Mouse (Mus musculus) forebrain, embryonic 11.5 days (tissue): ENCODE measurements around the gene Mrpl47. TPM values are rescaled to one million over a fixed set of nuclear protein-coding genes. Genes with fewer than 3 reads are reported as not detected.

ENCODE experiments used
- ATAC-seq: fragments of 200-750 bp; cut with Nextera tagmentation; replicated peaks from 2 replicates; pipeline ENCODE4 v1.8.0; 2017; ENCODE audit warnings: moderate TSS enrichment; ENCODE audit not compliant: low FRiP score
- DNase-seq: peaks from one replicate; pipeline ENCODE4 v3.0.0-alpha.2; 2017; ENCODE audit warnings: low spot score
- H3K27ac ChIP-seq: fragments of 300-500 bp; sonication (generic); 2 replicates; pipeline ENCODE4 v1.5.1; 2014; ENCODE audit warnings: low read depth, low read length
- H3K27me3 ChIP-seq: fragments of 300-500 bp; sonication (generic); 2 replicates; pipeline ENCODE4 v1.6.1; 2014; ENCODE audit warnings: mild to moderate bottlenecking, low read length, mixed read lengths; ENCODE audit not compliant: control insufficient read depth, insufficient read depth
- H3K36me3 ChIP-seq: fragments of 300-500 bp; sonication (generic); 2 replicates; pipeline ENCODE4 v1.6.1; 2014; ENCODE audit warnings: mild to moderate bottlenecking, low read length, moderate library complexity, mixed read lengths; ENCODE audit not compliant: control insufficient read depth, insufficient read depth
- H3K4me1 ChIP-seq: fragments of 300-500 bp; sonication (generic); replicated peaks from 2 replicates; pipeline ENCODE4 v1.6.1; 2014; ENCODE audit warnings: low read length, mixed read lengths; ENCODE audit not compliant: control insufficient read depth, insufficient read depth
- H3K4me2 ChIP-seq: fragments of 300-500 bp; sonication (generic); 2 replicates; pipeline ENCODE4 v1.6.1; 2014; ENCODE audit warnings: low read depth, mild to moderate bottlenecking, low read length, moderate library complexity, mixed read lengths; ENCODE audit not compliant: severe bottlenecking
- H3K4me3 ChIP-seq: fragments of 300-500 bp; sonication (generic); 2 replicates; pipeline ENCODE4 v1.5.1; 2014; ENCODE audit warnings: low read depth, low read length
- H3K9ac ChIP-seq: fragments of 300-500 bp; sonication (generic); 2 replicates; pipeline ENCODE4 v1.6.1; 2014; ENCODE audit warnings: low read length
- H3K9me3 ChIP-seq: fragments of 300-500 bp; sonication (generic); 2 replicates; pipeline ENCODE4 v1.6.1; 2016; ENCODE audit warnings: low read length, mixed read lengths; ENCODE audit not compliant: control insufficient read depth
- WGBS: fragments of 180-500 bp; shearing (Covaris S2); extraction: QIAGEN DNeasy Blood & Tissue Kit; methylation state at CpG from one replicate; pipeline ENCODE4 v1.1.7; 2014; 5-methylcytosine and 5-hydroxymethylcytosine counted together
- polyA plus RNA-seq: library from polyadenylated mRNA; unstranded; fragments of >200 nt; fragmentation: Nextera tagmentation; extraction: Ambion mirVana; gene quantifications from 2 replicates; pipeline ENCODE4 v1.2.1, GENCODE M21; 2014

Mrpl47 gene
- 40.4 and 43.7 TPM in 2 replicates for polyA plus RNA-seq

DNA sequence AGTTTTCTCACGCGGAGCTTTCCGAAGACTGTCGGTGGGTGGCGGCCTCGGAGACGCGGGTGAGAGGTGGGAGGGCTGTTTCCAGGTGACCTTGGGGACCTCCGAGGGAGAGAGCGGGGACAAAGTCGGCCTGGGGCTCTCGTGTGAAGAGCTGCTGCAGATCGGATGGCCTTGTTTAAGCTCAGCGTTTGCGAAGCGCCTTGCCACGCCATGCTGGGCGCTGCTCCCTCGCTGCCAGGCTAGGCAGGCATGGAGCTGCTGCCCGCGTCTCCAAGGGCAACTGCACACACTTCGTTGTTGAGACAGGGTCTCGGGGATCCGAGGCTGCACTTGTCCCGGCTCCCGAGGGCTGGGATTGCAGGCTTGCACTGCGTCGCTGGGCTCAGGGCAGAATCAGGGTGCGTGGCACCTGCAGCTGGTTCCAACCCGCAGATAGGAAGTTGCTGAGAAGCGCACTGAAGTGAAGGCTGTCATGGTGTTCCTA is at the start of gene Mrpl47:
Gene Mrpl47 (minus strand): TSS at position 434 of the 484 bp plus-strand sequence.
- no peaks in the 10 kb centered on the region for H3K36me3 ChIP-seq
- 0 out of 2 replicates have a peak within 1 kb of the TSS, but pooled peaks have one; percentile 37 for H3K27ac ChIP-seq
- peaks cover 3% of the 10 kb centered on the region; the same call in 1 of the 2 replicates for H3K4me1 ChIP-seq
- DNase-seq (no peak), ATAC-seq (peak; percentile 67)
- H3K27me3 ChIP-seq = no peaks in the 10 kb centered on the region
- H3K4me2 ChIP-seq = peak within 1 kb of the TSS; percentile 68
- H3K9ac ChIP-seq = peak within 1 kb of the TSS; percentile 88
- WGBS = 1% methylated on average over 31 of the region's 31 CpGs
- H3K9me3 ChIP-seq = no peaks in the 10 kb centered on the region
- peak within 1 kb of the TSS; percentile 84 for H3K4me3 ChIP-seq

DNA sequence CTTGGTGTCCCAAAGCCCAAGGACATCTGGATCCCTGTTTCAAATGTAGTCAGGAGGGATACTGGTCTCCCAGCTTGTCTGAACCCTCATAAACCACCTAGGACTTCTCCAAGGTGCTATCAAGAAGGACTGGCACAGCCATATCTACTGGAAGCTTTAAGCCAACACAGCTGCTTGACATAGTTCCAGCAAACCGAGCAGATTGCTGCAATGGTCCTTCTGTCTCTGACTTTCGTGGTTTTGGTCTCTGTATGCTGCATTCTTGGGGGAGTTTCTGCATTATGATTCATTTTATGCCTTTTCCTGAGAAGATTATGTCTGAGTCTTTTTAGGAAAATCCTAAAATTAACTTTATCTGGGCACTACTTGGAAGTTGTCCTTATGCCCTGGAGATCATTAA is 33.4 kb upstream of the Mrpl47 start:
- H3K36me3 ChIP-seq = no peaks in the 10 kb centered on the region
- H3K4me1 ChIP-seq = no peaks in the 10 kb centered on the region
- H3K9ac ChIP-seq = no peak overlapping the region
- ATAC-seq = no peak
- H3K27me3 ChIP-seq = no peaks in the 10 kb centered on the region
- no peak overlapping the region for H3K4me2 ChIP-seq
- H3K9me3 ChIP-seq = no peaks in the 10 kb centered on the region
- H3K4me3 ChIP-seq = no peak overlapping the region
- WGBS = 82% methylated on average over 2 of the region's 2 CpGs
- no peak overlapping the region for H3K27ac ChIP-seq
- no peak for DNase-seq

DNA sequence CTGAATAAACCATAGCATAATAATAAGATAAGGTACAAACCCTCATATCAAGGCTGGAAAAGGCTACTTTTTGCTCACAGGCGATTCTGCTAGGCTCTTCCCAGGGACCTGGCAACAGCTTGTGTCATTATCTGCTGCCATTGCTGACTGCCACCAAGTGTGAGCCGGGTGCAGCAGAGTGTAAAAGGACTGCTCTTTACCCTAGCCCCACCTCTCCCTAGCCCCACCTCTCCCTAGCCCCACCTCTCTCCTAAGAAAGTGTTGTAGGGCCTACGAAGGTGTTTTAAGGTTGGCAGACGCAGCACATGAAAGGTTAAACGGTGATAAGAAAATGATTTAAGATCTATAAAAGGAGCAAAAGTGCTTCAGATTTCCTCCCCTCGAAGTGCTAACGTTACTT is 26.5 kb upstream of the Mrpl47 start:
- Histone ChIP-seq H3K4me3 (no peak overlapping the region), H3K4me1 (no peaks in the 10 kb centered on the region), H3K27ac (no peak overlapping the region), H3K9me3 (no peaks in the 10 kb centered on the region), H3K27me3 (no peaks in the 10 kb centered on the region), H3K36me3 (no peaks in the 10 kb centered on the region), H3K9ac (no peak overlapping the region), H3K4me2 (no peak overlapping the region)
- DNase-seq (no peak), ATAC-seq (no peak)
- 54% methylated on average over 7 of the region's 7 CpGs for WGBS

DNA sequence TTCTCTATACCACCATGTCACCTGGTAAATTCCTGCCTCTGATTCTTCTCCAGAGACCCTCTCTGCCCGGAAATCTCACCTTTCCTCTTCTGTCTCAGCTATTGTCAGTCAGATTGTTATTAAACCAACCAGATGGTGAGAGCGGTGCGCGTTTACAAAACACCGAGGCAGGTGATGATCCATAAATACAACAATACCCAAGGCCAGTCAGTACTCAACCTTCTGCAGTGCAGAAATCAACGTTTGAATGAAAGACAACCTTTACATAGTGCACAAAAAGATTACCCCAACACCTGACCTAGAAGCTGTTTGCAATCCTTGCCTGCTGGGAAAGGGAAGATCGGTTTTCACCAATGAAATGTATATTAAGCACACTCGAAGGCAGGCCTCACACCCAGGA is 25.6 kb upstream of the Mrpl47 start:
- DNase-seq = no peak
- 65% methylated on average over 8 of the region's 8 CpGs for WGBS
- H3K27me3 ChIP-seq = no peaks in the 10 kb centered on the region

DNA sequence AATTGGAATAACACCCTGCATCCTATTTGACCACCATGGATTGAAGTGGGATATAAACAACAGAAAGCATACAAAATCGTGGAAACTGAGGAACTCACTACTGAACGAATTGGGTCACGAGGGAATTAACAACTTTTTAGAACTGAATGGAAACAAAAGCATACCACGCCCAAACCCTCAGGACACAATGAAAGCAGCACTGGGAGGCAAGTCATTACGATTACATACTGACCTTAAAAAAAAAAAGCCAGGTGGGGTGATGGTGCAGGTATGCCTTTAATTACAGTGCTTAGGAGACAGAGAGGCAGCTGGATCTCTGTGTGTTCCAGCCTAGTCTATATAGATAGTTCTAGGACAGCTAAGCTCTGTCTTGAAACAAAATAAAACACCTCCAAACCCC is 21.8 kb upstream of the Mrpl47 start:
- no peaks in the 10 kb centered on the region for H3K4me1 ChIP-seq
- ATAC-seq (no peak), DNase-seq (no peak)
- H3K27ac ChIP-seq = no peak overlapping the region
- no peaks in the 10 kb centered on the region for H3K36me3 ChIP-seq
- no peak overlapping the region for H3K9ac ChIP-seq
- no peak overlapping the region for H3K4me2 ChIP-seq
- H3K27me3 ChIP-seq = no peaks in the 10 kb centered on the region
- H3K9me3 ChIP-seq = no peaks in the 10 kb centered on the region
- H3K4me3 ChIP-seq = no peak overlapping the region
- WGBS = 67% methylated on average over 5 of the region's 5 CpGs

More for the DNA sequence above, 25.6 kb upstream of the Mrpl47 start:
- H3K4me1 ChIP-seq = no peaks in the 10 kb centered on the region
- no peaks in the 10 kb centered on the region for H3K9me3 ChIP-seq
- no peak overlapping the region for H3K27ac ChIP-seq
- no peak overlapping the region for H3K9ac ChIP-seq
- no peaks in the 10 kb centered on the region for H3K36me3 ChIP-seq
- no peak for ATAC-seq
- no peak overlapping the region for H3K4me3 ChIP-seq
- no peak overlapping the region for H3K4me2 ChIP-seq

DNA sequence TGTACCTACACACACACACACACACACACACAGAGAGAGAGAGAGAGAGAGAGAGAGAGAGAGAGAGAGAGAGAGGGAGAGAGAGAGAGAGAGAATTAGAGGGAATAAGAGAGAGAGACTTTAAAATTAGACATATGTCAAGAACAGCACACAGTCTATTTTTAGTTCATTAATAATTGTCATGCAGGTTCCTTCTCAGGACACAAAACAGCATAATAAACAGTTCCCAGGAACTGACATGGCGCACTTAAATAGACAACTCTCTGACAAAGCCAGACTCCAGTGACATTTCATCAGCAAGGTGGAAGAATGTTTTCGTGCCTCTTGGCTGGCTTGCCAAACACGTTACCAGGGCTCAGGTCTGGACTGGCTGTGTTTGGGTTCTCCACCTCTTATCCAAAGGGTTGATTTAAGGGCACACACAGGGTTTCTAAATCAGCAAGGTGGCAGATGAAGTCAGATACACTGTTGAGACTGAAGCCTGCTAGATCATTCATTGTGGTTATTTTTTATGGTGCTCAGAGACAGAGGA is 17.0 kb upstream of the Mrpl47 start:
- 98% methylated on average over 3 of the region's 3 CpGs for WGBS
- H3K4me2 ChIP-seq = no peak overlapping the region
- H3K9ac ChIP-seq = no peak overlapping the region
- H3K36me3 ChIP-seq = peaks cover 7% of the 10 kb centered on the region; the same call in 1 of the 2 replicates
- H3K27ac ChIP-seq = no peak overlapping the region
- H3K4me3 ChIP-seq = no peak overlapping the region
- no peaks in the 10 kb centered on the region for H3K27me3 ChIP-seq
- DNase-seq (no peak), ATAC-seq (no peak)
- H3K4me1 ChIP-seq = no peaks in the 10 kb centered on the region
- H3K9me3 ChIP-seq = no peaks in the 10 kb centered on the region

DNA sequence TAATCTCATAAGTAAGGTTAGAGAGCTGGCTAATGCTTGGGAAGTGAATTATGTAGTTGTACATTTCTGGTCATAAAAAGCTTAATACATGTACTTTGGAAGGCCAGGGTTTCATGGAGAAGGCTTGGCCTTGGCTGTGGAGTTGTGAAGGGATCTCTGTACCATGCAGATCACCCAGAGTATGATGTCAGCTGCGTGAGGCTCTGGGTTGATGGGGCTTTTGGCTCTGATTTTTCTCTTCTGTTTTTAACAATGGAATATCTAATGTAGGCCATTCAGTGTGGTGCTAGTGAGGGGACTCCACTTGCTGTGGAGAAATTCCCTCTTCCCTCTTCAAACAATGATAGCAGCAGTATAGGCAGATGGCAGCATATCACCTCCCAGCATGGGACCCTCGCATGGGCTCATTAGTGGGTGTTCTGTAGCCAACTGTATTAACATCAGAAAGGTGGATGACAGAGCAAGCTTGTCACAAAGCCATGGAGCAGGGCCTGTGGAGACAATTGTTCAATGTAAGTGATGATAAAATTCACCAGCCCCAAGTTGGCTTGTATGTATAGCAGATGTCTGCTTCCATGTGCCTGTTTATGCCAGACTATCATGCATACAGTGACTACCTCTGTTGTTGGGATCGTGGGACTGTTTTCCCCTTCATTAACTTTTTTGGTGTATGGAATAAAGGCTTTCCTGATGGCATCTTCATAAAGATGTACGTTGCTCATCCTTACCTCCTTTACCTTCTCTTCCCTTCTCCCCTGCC is 12.6 kb upstream of the Mrpl47 start:
- no peaks in the 10 kb centered on the region for H3K27me3 ChIP-seq
- H3K4me3 ChIP-seq = no peak overlapping the region
- H3K27ac ChIP-seq = no peak overlapping the region
- H3K4me2 ChIP-seq = no peak overlapping the region
- H3K9me3 ChIP-seq = no peaks in the 10 kb centered on the region; the same call in 1 of the 2 replicates
- DNase-seq (no peak), ATAC-seq (no peak)
- H3K9ac ChIP-seq = no peak overlapping the region
- peaks cover 7% of the 10 kb centered on the region; the same call in 1 of the 2 replicates for H3K36me3 ChIP-seq
- 92% methylated on average over 4 of the region's 4 CpGs for WGBS
- no peaks in the 10 kb centered on the region for H3K4me1 ChIP-seq

DNA sequence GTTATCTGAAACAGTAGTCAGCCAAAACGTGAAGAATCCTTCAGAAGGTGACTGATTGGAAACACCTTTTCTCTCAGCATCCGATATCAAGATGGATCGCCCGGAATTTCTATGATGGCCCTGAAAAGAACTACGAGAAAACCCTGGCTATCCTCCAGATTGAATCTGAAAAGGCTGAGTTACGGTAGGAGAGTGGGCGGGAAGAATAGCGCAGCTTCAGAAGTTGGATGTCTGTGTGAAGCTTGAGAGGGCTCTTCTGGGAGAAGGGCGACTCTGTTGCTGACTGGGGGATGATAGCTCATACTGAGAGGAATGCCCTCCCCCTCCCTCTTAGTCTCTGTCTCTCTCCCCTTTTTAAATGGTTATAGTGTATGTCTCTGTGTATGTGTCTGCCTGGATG is 11.0 kb upstream of the Mrpl47 start:
- Histone ChIP-seq H3K27me3 (no peaks in the 10 kb centered on the region), H3K36me3 (peaks cover 7% of the 10 kb centered on the region; the same call in 1 of the 2 replicates), H3K9ac (no peak overlapping the region), H3K4me2 (no peak overlapping the region), H3K9me3 (no peaks in the 10 kb centered on the region; the same call in 1 of the 2 replicates), H3K4me3 (no peak overlapping the region), H3K27ac (no peak overlapping the region), H3K4me1 (no peaks in the 10 kb centered on the region)
- ATAC-seq (no peak), DNase-seq (no peak)
- WGBS = 94% methylated on average over 9 of the region's 9 CpGs
